Mouse (Mus musculus) lung, adult 2 months (tissue): ENCODE data around the gene Gm27021.

Source experiments
- CTCF ChIP-seq: fragments of 200-500 bp; IDR thresholded peaks from 2 replicates; pipeline ENCODE4 v1.5.1; 2011; ENCODE audit warnings: mild to moderate bottlenecking, low read length, control low read depth; ENCODE audit not compliant: insufficient read depth
- POLR2A ChIP-seq: fragments of 200-500 bp; IDR thresholded peaks from 2 replicates; pipeline ENCODE4 v1.6.1; 2011; ENCODE audit warnings: low read depth, mild to moderate bottlenecking, control low read depth, low read length, borderline replicate concordance; ENCODE audit errors: extremely low read depth

- TF ChIP-seq CTCF = no peak
- peak; percentile 89 for TF ChIP-seq POLR2A
These were observed at the start of gene Gm27021, which contains the start of gene Cox4i1 for GRCm38 (mm10) chr8:120667561-120668373.
